8 mouse cellular contexts compared by ENCODE assay signal in genomic region chr14:120874397-120874796, GRCm38 (mm10).
"Had no signal": no experiment of that assay in that cellular context is flagged by ENCODE, and none has a peak within 500 bp of the region (broad histone marks: within the 10 kb centered on the region; RNA-seq: fewer than 3 reads in every experiment).

No protein-coding gene starts in this region.

- ATAC-seq: lung, postnatal 0 days; midbrain, embryonic 13.5 days had no signal

- H3K9me3 ChIP-seq: kidney, embryonic 15.5 days; midbrain, embryonic 13.5 days; stomach, embryonic 15.5 days had no signal

- H3K4me1 ChIP-seq: kidney, embryonic 15.5 days; stomach, embryonic 15.5 days had no signal

- H3K27me3 ChIP-seq: kidney, embryonic 15.5 days; midbrain, embryonic 13.5 days; stomach, embryonic 15.5 days had no signal

- H3K27ac ChIP-seq: kidney, embryonic 15.5 days; left cerebral cortex, adult 2 months; liver, embryonic 14.5 days; midbrain, embryonic 13.5 days; stomach, embryonic 15.5 days had no signal

- DNase-seq: lung, adult 2 months; thymus, postnatal 25 days had no signal

- H3K9ac ChIP-seq: kidney, embryonic 15.5 days; liver, embryonic 14.5 days; midbrain, embryonic 13.5 days; stomach, embryonic 15.5 days had no signal

- H3K36me3 ChIP-seq: kidney, embryonic 15.5 days; midbrain, embryonic 13.5 days; stomach, embryonic 15.5 days had no signal

- H3K4me2 ChIP-seq: kidney, embryonic 15.5 days; midbrain, embryonic 13.5 days; stomach, embryonic 15.5 days had no signal

- H3K4me3 ChIP-seq: kidney, embryonic 15.5 days; left cerebral cortex, adult 2 months; midbrain, embryonic 13.5 days; stomach, embryonic 15.5 days had no signal
